Mouse (Mus musculus) ES-Bruce4 (cell line): ENCODE results near the gene Smarca2.

Experiments used
- CTCF ChIP-seq: IDR thresholded peaks from one replicate; pipeline ENCODE4 v1.8.1; 2011; ENCODE audit warnings: low read depth, low read length
- EP300 ChIP-seq: IDR thresholded peaks from 2 replicates; pipeline ENCODE4 v1.6.1; 2011; ENCODE audit warnings: low read depth, low read length; ENCODE audit not compliant: insufficient read depth

DNA sequence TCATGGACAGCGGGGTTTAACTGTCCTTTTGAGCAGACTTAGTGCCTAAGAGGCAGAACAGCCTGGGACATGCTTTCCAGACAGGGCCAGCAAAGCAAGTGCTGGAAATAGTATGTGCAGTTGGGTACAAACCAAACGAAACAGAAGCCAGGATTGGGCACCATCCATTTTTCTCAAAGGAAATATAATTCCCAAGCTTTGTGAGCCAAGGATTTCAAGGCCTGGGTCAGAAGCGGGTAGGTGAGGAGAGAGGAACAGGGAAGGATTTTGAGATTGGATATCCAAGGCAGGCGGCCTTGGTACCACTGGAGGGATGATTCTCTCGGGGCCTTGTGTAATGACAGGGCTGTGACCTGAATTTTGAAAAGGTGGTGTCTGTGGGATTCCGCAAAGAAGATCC lies 116.9 kb downstream of the Smarca2 start:
- no peak for TF ChIP-seq EP300
- no peak for TF ChIP-seq CTCF
